ENCODE assay signal across 7 mouse cellular contexts in the genomic region with DNA sequence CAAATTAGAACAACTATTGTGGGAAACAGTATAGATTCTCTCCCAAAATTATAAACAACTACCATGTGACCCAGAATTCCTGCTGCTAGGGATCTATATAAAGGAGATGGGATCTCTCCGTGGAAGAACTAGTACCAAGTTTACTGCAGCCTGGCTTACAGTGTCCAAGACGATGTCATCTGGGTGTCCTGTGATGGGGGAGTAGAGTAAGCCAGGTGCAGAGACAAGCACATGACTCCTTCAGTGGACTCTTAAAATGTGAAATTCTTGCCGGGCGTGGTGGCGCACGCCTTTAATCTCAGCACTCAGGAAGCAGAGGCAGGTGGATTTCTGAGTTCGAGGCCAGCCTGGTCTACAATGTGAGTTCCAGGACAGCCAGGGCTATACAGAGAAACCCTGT. TPM values are rescaled to one million over a fixed set of nuclear protein-coding genes. Genes with fewer than 3 reads are reported as not detected.
"Had no signal": no experiment of that assay in that cellular context is flagged by ENCODE, and none has a peak within 500 bp of the region (broad histone marks: within the 10 kb centered on the region; RNA-seq: fewer than 3 reads in every experiment).

No protein-coding gene starts in this region.

RNA-seq across cellular contexts. Expression of a gene that starts 14.4 kb away (rescaled TPM):
- polyA plus RNA-seq: inflammation-experienced regulatory T-cells, adult 6 months had no signal

RNA-seq across cellular contexts. Expression of a gene that starts 51.2 kb away (rescaled TPM):
- polyA plus RNA-seq: heart, embryonic 12.5 days; hindbrain, embryonic 11.5 days; hindbrain, embryonic 12.5 days; hindbrain, embryonic 13.5 days; hindbrain, embryonic 14.5 days; hindbrain, embryonic 15.5 days had no signal
